Mouse (Mus musculus): ENCODE results near the gene Atp6v1fnb. TPM values are rescaled to one million over a fixed set of nuclear protein-coding genes. Genes with fewer than 3 reads are reported as not detected.

Atp6v1fnb gene
- polyA plus RNA-seq, 1 experiment from 2014 or later: not detected

GRCm38 (mm10) chr6:29467583-29468354, 3.5 kb upstream of the Atp6v1fnb start, which contains the start of gene Atp6v1f:
Gene Atp6v1f, plus strand, starts transcription at chr6:29467718.
- peak within 1 kb of the TSS; percentile 34 for H3K27ac ChIP-seq (ENCODE audit: poor library complexity, severe bottlenecking)

GRCm38 (mm10) chr6:29468851-29469250, 2.4 kb upstream of the Atp6v1fnb start:
- H3K27ac ChIP-seq (ENCODE audit: poor library complexity, severe bottlenecking): no peak overlapping the region

More at GRCm38 (mm10) chr6:29467583-29468354, 3.5 kb upstream of the Atp6v1fnb start, which contains the start of gene Atp6v1f:
- peaks cover 11% of the 10 kb centered on the region for H3K4me1 ChIP-seq (replicated peaks)
- no peaks in the 10 kb centered on the region for H3K27me3 ChIP-seq (replicated peaks)
- H3K4me3 ChIP-seq: peak within 1 kb of the TSS; percentile 79
- peak within 1 kb of the TSS; percentile 79 for H3K4me2 ChIP-seq
- H3K9me3 ChIP-seq (replicated peaks): no peaks in the 10 kb centered on the region
- H3K36me3 ChIP-seq: peaks cover 20% of the 10 kb centered on the region
- under 1% methylated on average over 39 of the region's 39 CpGs for WGBS
- peak; percentile 93 for ATAC-seq (ENCODE audit: insufficient number of reproducible peaks, low FRiP score)
- H3K9ac ChIP-seq: peak within 1 kb of the TSS; percentile 84

GRCm38 (mm10) chr6:29473941-29474691, 2.9 kb downstream of the Atp6v1fnb start:
- H3K9me3 ChIP-seq (replicated peaks): no peaks in the 10 kb centered on the region
- peaks cover 20% of the 10 kb centered on the region for H3K36me3 ChIP-seq
- peak overlapping the region; percentile 51 for H3K4me3 ChIP-seq
- H3K4me2 ChIP-seq: peak overlapping the region; percentile 73
- peak; percentile 97 for ATAC-seq (ENCODE audit: insufficient number of reproducible peaks, low FRiP score)
- H3K4me1 ChIP-seq (replicated peaks): peaks cover 19% of the 10 kb centered on the region
- peak overlapping the region; percentile 73 for H3K9ac ChIP-seq
- H3K27ac ChIP-seq (ENCODE audit: poor library complexity, severe bottlenecking): peak overlapping the region; percentile 30; the same call in 1 of the 2 replicates
- H3K27me3 ChIP-seq (replicated peaks): peaks cover 11% of the 10 kb centered on the region
- WGBS: 3% methylated on average over 33 of the region's 33 CpGs

More at GRCm38 (mm10) chr6:29468851-29469250, 2.4 kb upstream of the Atp6v1fnb start:
- Histone ChIP-seq H3K9me3 (replicated peaks) (no peaks in the 10 kb centered on the region), H3K27me3 (replicated peaks) (no peaks in the 10 kb centered on the region), H3K4me2 (peak overlapping the region; percentile 79), H3K4me3 (no peak overlapping the region; the same call in 1 of the 2 replicates), H3K4me1 (replicated peaks) (peaks cover 18% of the 10 kb centered on the region), H3K36me3 (peaks cover 20% of the 10 kb centered on the region), H3K9ac (no peak overlapping the region)
- no peak for ATAC-seq (ENCODE audit: insufficient number of reproducible peaks, low FRiP score)
- WGBS: 83% methylated on average over 3 of the region's 3 CpGs

- H3K4me3 ChIP-seq: peak overlapping the region; percentile 51; the same call in 1 of the 2 replicates
- H3K4me1 ChIP-seq (replicated peaks): peaks cover 18% of the 10 kb centered on the region
- H3K4me2 ChIP-seq: peak overlapping the region; percentile 73
- no peaks in the 10 kb centered on the region for H3K9me3 ChIP-seq (replicated peaks)
- H3K36me3 ChIP-seq: peaks cover 19% of the 10 kb centered on the region
- no peak for ATAC-seq (ENCODE audit: insufficient number of reproducible peaks, low FRiP score)
- H3K27ac ChIP-seq (ENCODE audit: poor library complexity, severe bottlenecking): no peak overlapping the region
- 0 out of 2 replicates have a peak overlapping the region, but pooled peaks have one; percentile 73 for H3K9ac ChIP-seq
- H3K27me3 ChIP-seq (replicated peaks): peaks cover 11% of the 10 kb centered on the region
- WGBS: 41% methylated on average over 2 of the region's 2 CpGs
These were observed 3.5 kb downstream of the Atp6v1fnb start for GRCm38 (mm10) chr6:29474736-29475135.

GRCm38 (mm10) chr6:29482691-29483090, 11.5 kb downstream of the Atp6v1fnb start:
- Histone ChIP-seq H3K4me2 (no peak overlapping the region), H3K4me1 (replicated peaks) (peaks cover 7% of the 10 kb centered on the region; the same call in 1 of the 2 replicates), H3K4me3 (no peak overlapping the region), H3K9ac (no peak overlapping the region), H3K27ac (ENCODE audit: poor library complexity, severe bottlenecking) (no peak overlapping the region), H3K36me3 (0 out of 2 replicates have a peak, but pooled peaks cover 3% of the 10 kb centered on the region), H3K27me3 (replicated peaks) (peaks cover 17% of the 10 kb centered on the region; the same call in 1 of the 2 replicates), H3K9me3 (replicated peaks) (no peaks in the 10 kb centered on the region)
- WGBS: 93% methylated on average over 13 of the region's 13 CpGs
- no peak for ATAC-seq (ENCODE audit: insufficient number of reproducible peaks, low FRiP score)

- H3K4me2 ChIP-seq: peak overlapping the region; percentile 75
- 0 out of 2 replicates have a peak, but pooled peaks cover 3% of the 10 kb centered on the region for H3K36me3 ChIP-seq
- H3K9me3 ChIP-seq (replicated peaks): no peaks in the 10 kb centered on the region
- peak; percentile 81 for ATAC-seq (ENCODE audit: insufficient number of reproducible peaks, low FRiP score)
- H3K27me3 ChIP-seq (replicated peaks): peaks cover 14% of the 10 kb centered on the region; the same call in 1 of the 2 replicates
- peaks cover 7% of the 10 kb centered on the region; the same call in 1 of the 2 replicates for H3K4me1 ChIP-seq (replicated peaks)
- peak overlapping the region; percentile 44 for H3K4me3 ChIP-seq
- WGBS: 6% methylated on average over 26 of the region's 26 CpGs
- H3K9ac ChIP-seq: peak overlapping the region; percentile 52
- H3K27ac ChIP-seq (ENCODE audit: poor library complexity, severe bottlenecking): no peak overlapping the region
These were observed 13.7 kb downstream of the Atp6v1fnb start for GRCm38 (mm10) chr6:29484716-29485559.

GRCm38 (mm10) chr6:29485951-29486350, 14.7 kb downstream of the Atp6v1fnb start:
- Histone ChIP-seq H3K27me3 (replicated peaks) (peaks cover 22% of the 10 kb centered on the region), H3K9me3 (replicated peaks) (no peaks in the 10 kb centered on the region), H3K27ac (ENCODE audit: poor library complexity, severe bottlenecking) (no peak overlapping the region), H3K4me2 (no peak overlapping the region), H3K4me1 (replicated peaks) (peaks cover 7% of the 10 kb centered on the region; the same call in 1 of the 2 replicates), H3K36me3 (peaks cover 7% of the 10 kb centered on the region; the same call in 1 of the 2 replicates), H3K4me3 (no peak overlapping the region), H3K9ac (no peak overlapping the region)
- no peak for ATAC-seq (ENCODE audit: insufficient number of reproducible peaks, low FRiP score)
- WGBS: 28% methylated on average over 2 of the region's 2 CpGs

- peaks cover 19% of the 10 kb centered on the region; the same call in 1 of the 2 replicates for H3K36me3 ChIP-seq
These were observed 22.9 kb downstream of the Atp6v1fnb start for GRCm38 (mm10) chr6:29494101-29494500.

GRCm38 (mm10) chr6:29496270-29496669, 25.0 kb downstream of the Atp6v1fnb start:
- peak overlapping the region; percentile 36 for H3K4me2 ChIP-seq
- no peaks in the 10 kb centered on the region for H3K9me3 ChIP-seq (replicated peaks)
- no peak overlapping the region; the same call in 1 of the 2 replicates for H3K9ac ChIP-seq
- 25% methylated on average over 25 of the region's 25 CpGs for WGBS
- ATAC-seq (ENCODE audit: insufficient number of reproducible peaks, low FRiP score): no peak; the same call in 1 of the 2 replicates
- peaks cover 50% of the 10 kb centered on the region for H3K27me3 ChIP-seq (replicated peaks)
- 0 out of 2 replicates have a peak overlapping the region, but pooled peaks have one; percentile 17 for H3K4me3 ChIP-seq
- peaks cover 6% of the 10 kb centered on the region; the same call in 1 of the 2 replicates for H3K4me1 ChIP-seq (replicated peaks)
- H3K36me3 ChIP-seq: peaks cover 14% of the 10 kb centered on the region; the same call in 1 of the 2 replicates
- no peak overlapping the region for H3K27ac ChIP-seq (ENCODE audit: poor library complexity, severe bottlenecking)

More at GRCm38 (mm10) chr6:29494101-29494500, 22.9 kb downstream of the Atp6v1fnb start:
- Histone ChIP-seq H3K4me3 (no peak overlapping the region), H3K27ac (ENCODE audit: poor library complexity, severe bottlenecking) (no peak overlapping the region), H3K9me3 (replicated peaks) (no peaks in the 10 kb centered on the region), H3K4me1 (replicated peaks) (peaks cover 6% of the 10 kb centered on the region; the same call in 1 of the 2 replicates), H3K27me3 (replicated peaks) (peaks cover 59% of the 10 kb centered on the region), H3K4me2 (no peak overlapping the region), H3K9ac (no peak overlapping the region)
- WGBS: 74% methylated on average over 4 of the region's 4 CpGs
- ATAC-seq (ENCODE audit: insufficient number of reproducible peaks, low FRiP score): no peak

- ATAC-seq (ENCODE audit: insufficient number of reproducible peaks, low FRiP score): no peak
- Histone ChIP-seq H3K4me3 (no peak overlapping the region), H3K27ac (ENCODE audit: poor library complexity, severe bottlenecking) (no peak overlapping the region), H3K4me2 (no peak overlapping the region), H3K9ac (no peak overlapping the region), H3K4me1 (replicated peaks) (peaks cover 6% of the 10 kb centered on the region; the same call in 1 of the 2 replicates), H3K36me3 (peaks cover 7% of the 10 kb centered on the region; the same call in 1 of the 2 replicates), H3K9me3 (replicated peaks) (no peaks in the 10 kb centered on the region), H3K27me3 (replicated peaks) (peaks cover 39% of the 10 kb centered on the region)
- 59% methylated on average over 2 of the region's 2 CpGs for WGBS
These were observed 26.6 kb downstream of the Atp6v1fnb start for GRCm38 (mm10) chr6:29497791-29498190.
